Mouse (Mus musculus) embryonic facial prominence, embryonic 11.5 days (tissue): ENCODE results near the gene Thra. TPM values are rescaled to one million over a fixed set of nuclear protein-coding genes. Genes with fewer than 3 reads are reported as not detected.
A peak's percentile ranks its signal among the peaks of the same experiment; 100 is the strongest.

Experiments used
- ATAC-seq: fragments of 200-750 bp; cut with Nextera tagmentation; replicated peaks from 2 replicates; pipeline ENCODE4 v1.8.0; 2017; ENCODE audit warnings: low read depth; ENCODE audit not compliant: insufficient number of reproducible peaks, low FRiP score, low TSS enrichment
- DNase-seq: peaks from one replicate; pipeline ENCODE4 v3.0.0-alpha.2; 2015; ENCODE audit warnings: low spot score
- H3K27ac ChIP-seq: fragments of 300-500 bp; sonication (generic); replicated peaks from 2 replicates; pipeline ENCODE4 v1.5.1; 2014; ENCODE audit warnings: mild to moderate bottlenecking, low read depth, low read length, control low read depth
- H3K27me3 ChIP-seq: fragments of 300-500 bp; sonication (generic); 2 replicates; pipeline ENCODE4 v1.6.1; 2014; ENCODE audit warnings: mild to moderate bottlenecking, low read length, moderate library complexity, mixed read lengths; ENCODE audit not compliant: control insufficient read depth, insufficient read depth
- H3K36me3 ChIP-seq: fragments of 300-500 bp; sonication (generic); replicated peaks from 2 replicates; pipeline ENCODE4 v1.6.1; 2014; ENCODE audit warnings: low read depth, mild to moderate bottlenecking, low read length, moderate library complexity, mixed read lengths; ENCODE audit not compliant: control insufficient read depth, insufficient read depth
- H3K4me1 ChIP-seq: fragments of 300-500 bp; sonication (generic); 2 replicates; pipeline ENCODE4 v1.6.1; 2014; ENCODE audit warnings: low read length, mixed read lengths; ENCODE audit not compliant: control insufficient read depth, insufficient read depth
- H3K4me2 ChIP-seq: fragments of 300-500 bp; sonication (generic); 2 replicates; pipeline ENCODE4 v1.6.1; 2014; ENCODE audit warnings: low read depth, mild to moderate bottlenecking, control low read depth, low read length, moderate library complexity
- H3K4me3 ChIP-seq: fragments of 300-500 bp; sonication (generic); 2 replicates; pipeline ENCODE4 v1.5.1; 2014; ENCODE audit warnings: low read depth, low read length, control low read depth
- H3K9ac ChIP-seq: fragments of 300-500 bp; sonication (generic); replicated peaks from 2 replicates; pipeline ENCODE4 v1.6.1; 2014; ENCODE audit warnings: mild to moderate bottlenecking, control low read depth, low read length
- H3K9me3 ChIP-seq: fragments of 300-500 bp; sonication (generic); replicated peaks from 2 replicates; pipeline ENCODE4 v1.6.1; 2016; ENCODE audit warnings: mild to moderate bottlenecking, low read length, inconsistent platforms, mixed read lengths; ENCODE audit not compliant: control insufficient read depth
- WGBS: fragments of 180-500 bp; shearing (Covaris S2); extraction: QIAGEN DNeasy Blood & Tissue Kit; methylation state at CpG from one replicate; pipeline ENCODE4 v1.1.7; 2014; 5-methylcytosine and 5-hydroxymethylcytosine counted together
- polyA plus RNA-seq: library from polyadenylated mRNA; unstranded; fragments of >200 nt; fragmentation: Nextera tagmentation; extraction: Ambion mirVana; gene quantifications from 2 replicates; pipeline ENCODE4 v1.2.1, GENCODE M21; 2014

The Thra gene
- polyA plus RNA-seq, 1 experiment from 2014 or later, result 19.7 TPM

DNA sequence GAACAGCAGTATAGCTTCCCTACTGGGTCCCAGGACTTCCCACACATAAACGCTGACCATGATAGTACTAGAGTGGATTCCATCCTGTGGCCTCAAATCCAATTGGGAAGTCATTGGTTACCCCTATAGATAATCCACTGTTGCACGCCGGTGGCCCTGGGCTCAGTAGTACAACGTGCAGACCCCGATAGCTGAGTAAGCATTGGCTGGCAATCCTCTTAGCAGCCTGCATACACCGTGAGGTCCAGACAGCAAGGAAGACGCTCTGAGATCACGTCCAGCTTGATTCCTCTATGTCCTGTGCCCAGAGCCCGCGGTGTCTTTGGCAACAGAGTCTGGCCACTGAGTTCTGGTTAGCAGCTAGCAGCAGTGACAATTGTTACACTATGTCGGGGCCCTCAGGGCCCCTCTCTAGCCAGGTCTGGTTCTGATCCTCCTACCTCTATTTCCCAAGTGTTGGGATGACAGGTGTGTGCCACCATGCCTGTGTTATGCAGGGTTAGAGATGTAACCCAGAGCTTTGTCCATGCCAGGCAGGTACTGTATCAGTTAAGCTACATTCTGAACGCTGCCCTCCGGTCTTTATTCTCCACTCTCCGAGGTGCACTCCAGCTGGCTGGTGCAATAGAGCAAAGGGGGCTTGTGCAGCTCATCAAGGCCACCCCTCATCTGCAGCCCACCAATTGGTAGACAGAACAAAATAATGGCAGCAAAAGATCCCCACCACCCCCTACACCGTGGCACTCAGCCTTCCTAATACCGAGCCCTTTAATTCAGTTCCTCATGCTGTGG is 41.4 kb upstream of the Thra start:
- no peak overlapping the region for H3K9ac ChIP-seq
- no peaks in the 10 kb centered on the region for H3K27me3 ChIP-seq
- DNase-seq (no peak), ATAC-seq (no peak)
- no peaks in the 10 kb centered on the region for H3K4me1 ChIP-seq
- no peak overlapping the region for H3K4me2 ChIP-seq
- H3K36me3 ChIP-seq, result peaks cover 6% of the 10 kb centered on the region; the same call in 1 of the 2 replicates
- no peaks in the 10 kb centered on the region for H3K9me3 ChIP-seq
- 84% methylated on average over 16 of the region's 16 CpGs for WGBS
- H3K27ac ChIP-seq, result no peak overlapping the region
- no peak overlapping the region for H3K4me3 ChIP-seq

DNA sequence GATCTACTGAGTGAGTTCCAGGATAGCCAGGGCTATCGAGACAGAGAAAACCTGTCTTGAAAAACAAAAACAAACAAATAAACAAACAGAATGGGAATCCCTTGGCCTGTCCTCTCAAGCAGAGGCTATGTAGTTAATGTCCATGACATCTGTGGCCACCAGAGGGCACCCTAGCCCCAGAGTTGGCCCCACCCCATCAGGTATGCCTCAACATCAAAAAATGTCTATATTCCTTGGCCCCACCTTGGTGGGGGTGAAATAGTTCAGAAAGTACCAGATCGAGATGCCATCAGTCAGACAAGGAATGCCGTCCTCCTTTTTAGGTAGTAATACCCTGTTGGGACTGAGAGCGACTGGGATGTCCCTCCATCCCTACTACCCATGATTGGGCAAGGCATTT is 40.5 kb upstream of the Thra start:
- ATAC-seq, result no peak
- Histone ChIP-seq H3K4me2 (no peak overlapping the region), H3K27me3 (no peaks in the 10 kb centered on the region), H3K27ac (no peak overlapping the region), H3K9me3 (no peaks in the 10 kb centered on the region), H3K9ac (no peak overlapping the region), H3K36me3 (no peaks in the 10 kb centered on the region; the same call in 1 of the 2 replicates), H3K4me3 (no peak overlapping the region), H3K4me1 (no peaks in the 10 kb centered on the region)
- WGBS, result 41% methylated on average over 4 of the region's 4 CpGs
- peak; percentile 78 for DNase-seq

DNA sequence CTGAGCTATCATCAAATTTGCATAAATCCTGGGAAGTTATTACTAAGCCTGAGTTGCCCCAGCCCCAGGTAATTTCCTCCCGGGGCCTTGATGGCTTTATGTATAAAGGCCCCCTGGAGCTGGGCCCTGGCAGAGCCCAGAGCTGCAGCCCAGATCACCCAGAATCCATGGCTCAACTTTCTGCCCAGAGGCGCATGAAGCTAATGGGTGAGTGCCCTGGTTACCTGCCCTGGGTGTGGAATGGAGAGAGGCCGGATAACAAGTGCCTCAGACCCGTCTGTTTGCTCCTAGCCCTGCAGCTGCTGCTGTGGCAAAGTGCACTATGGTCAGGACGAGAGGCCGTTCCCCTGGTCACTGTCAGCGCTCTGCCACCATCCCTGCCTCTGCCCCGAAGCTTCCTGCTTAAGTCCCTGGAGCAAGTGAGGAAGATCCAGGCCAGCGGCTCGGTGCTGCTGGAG is 39.2 kb upstream of the Thra start, which contains the start of gene Csf3:
TSS of gene Csf3 (plus strand) at position 51 of the 458 bp plus-strand sequence.
- no peaks in the 10 kb centered on the region for H3K27me3 ChIP-seq
- 40% methylated on average over 10 of the region's 10 CpGs for WGBS
- H3K36me3 ChIP-seq, result peaks cover 6% of the 10 kb centered on the region
- no peak within 1 kb of the TSS for H3K4me3 ChIP-seq
- H3K4me1 ChIP-seq, result no peaks in the 10 kb centered on the region
- H3K27ac ChIP-seq, result no peak within 1 kb of the TSS
- ATAC-seq (no peak), DNase-seq (no peak)
- no peak within 1 kb of the TSS; the same call in 1 of the 2 replicates for H3K4me2 ChIP-seq
- H3K9ac ChIP-seq, result peak within 1 kb of the TSS; percentile 6; the same call in 1 of the 2 replicates
- H3K9me3 ChIP-seq, result no peaks in the 10 kb centered on the region

DNA sequence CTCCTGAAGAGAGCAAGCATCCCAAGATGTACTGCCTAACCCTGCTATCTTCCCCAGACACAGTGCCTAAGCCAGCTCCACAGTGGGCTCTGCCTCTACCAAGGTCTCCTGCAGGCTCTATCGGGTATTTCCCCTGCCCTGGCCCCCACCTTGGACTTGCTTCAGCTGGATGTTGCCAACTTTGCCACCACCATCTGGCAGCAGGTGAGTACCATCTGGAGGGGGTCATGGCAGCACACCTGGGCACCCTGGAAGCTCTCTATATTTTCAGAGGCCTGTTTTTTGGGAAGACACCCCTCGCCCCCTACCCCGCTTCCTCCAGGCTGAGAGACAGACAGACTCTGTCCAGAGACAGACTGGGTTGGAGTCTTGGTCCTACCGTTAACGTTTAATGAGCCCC is 38.1 kb upstream of the Thra start:
- no peaks in the 10 kb centered on the region for H3K9me3 ChIP-seq
- no peak overlapping the region for H3K4me2 ChIP-seq
- no peak overlapping the region for H3K4me3 ChIP-seq
- DNase-seq (no peak), ATAC-seq (no peak)
- no peaks in the 10 kb centered on the region for H3K4me1 ChIP-seq
- H3K36me3 ChIP-seq, result peaks cover 9% of the 10 kb centered on the region
- WGBS, result 78% methylated on average over 5 of the region's 5 CpGs
- H3K27me3 ChIP-seq, result no peaks in the 10 kb centered on the region
- H3K9ac ChIP-seq, result peak overlapping the region; percentile 25; the same call in 1 of the 2 replicates
- H3K27ac ChIP-seq, result no peak overlapping the region

DNA sequence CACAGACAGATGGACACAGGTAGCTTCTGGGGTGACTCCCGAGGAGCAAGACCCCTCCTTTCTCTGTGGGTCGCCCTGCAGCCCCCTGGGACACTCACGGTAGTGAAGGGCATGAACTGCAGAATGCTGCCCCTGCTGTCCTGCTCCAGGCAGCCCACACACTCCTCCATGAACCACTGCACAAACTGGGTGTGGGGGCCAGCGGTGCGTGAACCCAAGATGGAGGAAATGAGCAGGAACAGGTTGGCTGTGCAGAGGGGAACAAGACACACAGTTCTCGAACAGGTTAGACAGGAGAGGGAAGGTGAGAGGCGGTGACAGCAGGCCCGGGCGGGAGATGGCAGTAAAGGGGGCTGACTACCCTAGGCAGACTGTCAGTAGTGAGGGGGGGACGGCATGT is 35.4 kb upstream of the Thra start:
- no peaks in the 10 kb centered on the region for H3K9me3 ChIP-seq
- H3K9ac ChIP-seq, result no peak overlapping the region
- H3K4me3 ChIP-seq, result no peak overlapping the region
- H3K4me1 ChIP-seq, result no peaks in the 10 kb centered on the region
- no peak for ATAC-seq
- no peak overlapping the region for H3K27ac ChIP-seq
- DNase-seq, result no peak
- 88% methylated on average over 10 of the region's 10 CpGs for WGBS
- peaks cover 14% of the 10 kb centered on the region for H3K36me3 ChIP-seq
- H3K27me3 ChIP-seq, result no peaks in the 10 kb centered on the region
- H3K4me2 ChIP-seq, result no peak overlapping the region

DNA sequence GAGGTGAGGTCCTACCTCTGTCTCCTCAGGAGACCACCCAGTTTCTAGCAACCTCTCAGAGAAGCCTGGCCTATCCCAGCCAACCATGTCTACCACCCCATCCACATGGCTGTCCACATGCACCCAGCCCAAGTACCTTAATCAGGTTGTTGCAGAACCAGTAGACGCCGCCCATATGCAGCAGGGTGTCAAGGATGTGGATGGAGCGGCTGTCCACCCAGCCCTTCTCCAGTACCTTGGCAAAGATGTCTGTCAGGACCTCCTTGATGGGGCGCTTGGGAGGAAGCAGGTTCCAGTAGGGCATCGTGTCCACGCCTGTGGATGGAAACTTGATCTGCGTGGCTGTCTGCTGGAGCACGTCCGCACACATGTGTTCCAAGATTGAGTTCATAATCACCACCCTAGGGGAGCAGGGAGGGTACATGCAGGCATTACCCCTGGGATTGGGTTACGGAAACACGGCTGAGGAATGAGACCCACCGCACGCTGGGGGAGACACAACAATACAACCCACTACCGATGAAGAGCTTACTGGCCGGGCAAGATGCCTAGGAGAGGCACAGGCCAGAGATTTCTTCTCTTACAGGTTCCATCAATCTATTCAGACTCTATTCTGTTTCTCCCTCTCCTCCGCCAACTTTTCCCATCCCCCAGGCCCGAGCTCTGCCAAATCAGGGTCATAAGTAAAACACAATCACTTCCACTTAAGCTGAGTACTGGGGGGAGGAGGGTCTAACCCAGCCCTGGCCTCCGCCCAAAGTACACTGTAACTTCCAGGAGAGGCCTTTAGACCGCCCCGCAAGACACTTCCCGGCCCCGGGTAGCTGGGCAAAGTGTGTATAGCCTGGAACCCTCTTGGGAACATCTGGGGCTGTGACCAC is 32.8 kb upstream of the Thra start:
- DNase-seq (no peak), ATAC-seq (no peak)
- H3K4me1 ChIP-seq, result no peaks in the 10 kb centered on the region
- no peaks in the 10 kb centered on the region for H3K27me3 ChIP-seq
- H3K9me3 ChIP-seq, result no peaks in the 10 kb centered on the region
- H3K9ac ChIP-seq, result no peak overlapping the region
- H3K4me2 ChIP-seq, result no peak overlapping the region
- no peak overlapping the region for H3K4me3 ChIP-seq
- 83% methylated on average over 22 of the region's 22 CpGs for WGBS
- H3K36me3 ChIP-seq, result peaks cover 14% of the 10 kb centered on the region
- H3K27ac ChIP-seq, result no peak overlapping the region

DNA sequence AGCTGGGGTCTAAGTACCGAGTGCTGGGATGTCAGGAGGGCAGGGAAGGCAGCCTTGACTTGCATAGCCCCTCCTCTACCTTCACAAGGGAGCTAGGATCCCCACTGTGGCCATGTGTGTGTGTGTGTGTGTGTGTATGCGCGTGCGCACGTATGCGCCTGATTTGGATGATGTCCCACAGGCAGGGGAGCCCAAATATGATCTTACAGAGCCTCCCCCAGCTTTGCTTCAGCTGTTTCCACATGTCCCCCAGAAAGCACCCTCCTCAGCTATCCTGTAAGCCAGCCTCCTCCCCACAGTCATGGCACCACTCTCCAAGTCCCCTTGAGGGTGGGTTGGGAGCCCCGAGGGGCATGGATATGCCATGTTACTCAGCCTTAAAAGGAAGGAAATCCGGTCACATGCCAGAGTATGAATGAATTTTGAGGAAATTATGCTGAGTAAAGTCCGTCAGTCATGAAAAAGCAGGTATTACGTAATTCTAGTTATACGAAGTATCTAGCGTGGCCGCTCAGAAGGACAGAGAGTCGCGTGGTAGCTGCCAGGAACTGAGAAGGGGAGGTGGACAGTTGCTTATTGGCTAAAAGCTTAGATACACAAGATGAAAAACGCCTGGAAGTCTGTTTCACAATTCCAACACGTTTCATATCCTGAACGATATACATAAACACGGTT is 32.0 kb upstream of the Thra start:
- H3K4me3 ChIP-seq, result no peak overlapping the region
- no peak for ATAC-seq
- H3K9ac ChIP-seq, result no peak overlapping the region
- 91% methylated on average over 19 of the region's 19 CpGs for WGBS
- H3K27ac ChIP-seq, result no peak overlapping the region
- H3K4me2 ChIP-seq, result no peak overlapping the region
- peaks cover 14% of the 10 kb centered on the region for H3K36me3 ChIP-seq
- no peaks in the 10 kb centered on the region for H3K9me3 ChIP-seq
- H3K27me3 ChIP-seq, result no peaks in the 10 kb centered on the region
- no peaks in the 10 kb centered on the region for H3K4me1 ChIP-seq
- no peak for DNase-seq
